Mouse (Mus musculus) heart, adult 11 months (tissue): ENCODE results near the gene Lats1.

Source experiments
- DNase-seq: peaks from one replicate; pipeline ENCODE4 v3.0.0; 2022

The Lats1 gene

DNA sequence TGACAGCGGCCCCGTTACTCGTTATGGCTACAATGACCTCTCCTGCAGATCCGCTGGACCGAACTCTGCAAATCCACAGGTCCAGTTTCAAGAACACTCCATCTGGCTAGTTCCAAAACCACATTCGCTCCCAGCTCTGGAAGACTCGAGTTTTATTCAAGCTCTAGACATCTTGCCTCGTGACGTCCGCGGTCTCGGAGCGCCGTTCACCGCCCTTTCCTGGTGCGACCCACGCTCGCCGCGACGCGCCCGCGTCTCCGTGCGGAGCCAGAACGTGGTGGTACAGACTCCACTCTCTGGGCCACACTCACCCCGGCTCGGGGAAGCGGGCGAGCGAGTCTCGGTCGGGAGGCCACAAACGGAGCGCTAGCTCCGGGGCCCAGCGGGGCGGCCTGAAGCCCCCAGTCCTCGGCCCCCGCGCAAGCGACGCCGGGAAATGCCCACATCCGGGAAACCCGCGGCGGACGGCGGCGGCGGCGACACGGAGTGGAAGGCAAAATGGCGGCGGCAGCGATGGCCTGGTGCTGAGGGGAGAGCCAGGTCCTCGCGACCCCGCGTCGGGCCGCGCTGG lies at the start of gene Lats1, which contains the start of gene Pcmt1:
TSS of gene Lats1 (plus strand) at position 484 of the 571 bp plus-strand sequence.
TSS of gene Pcmt1 (minus strand) at position 406 of the 571 bp plus-strand sequence.
- DNase-seq, result peak; percentile 99

DNA sequence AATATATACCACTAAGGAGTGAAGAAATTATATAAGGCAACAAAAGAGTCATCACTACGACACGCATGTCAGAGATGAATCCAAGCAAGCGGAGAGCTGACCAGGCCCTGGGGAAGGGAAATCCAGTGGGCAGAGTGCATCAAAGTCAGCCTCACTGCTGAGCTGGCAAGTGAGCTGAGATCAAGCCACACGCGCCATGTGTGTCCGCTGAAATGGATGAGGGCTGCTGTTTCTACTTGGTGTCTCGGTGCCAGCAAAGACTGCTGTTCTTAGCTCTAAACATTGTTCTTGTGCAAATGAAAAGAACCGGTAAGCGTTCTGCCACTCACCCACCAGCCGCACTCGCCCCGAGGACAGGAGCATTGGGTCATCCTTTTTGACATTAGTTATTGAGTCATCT lies 40.6 kb upstream of the Lats1 start:
- DNase-seq, result peak; percentile 83

DNA sequence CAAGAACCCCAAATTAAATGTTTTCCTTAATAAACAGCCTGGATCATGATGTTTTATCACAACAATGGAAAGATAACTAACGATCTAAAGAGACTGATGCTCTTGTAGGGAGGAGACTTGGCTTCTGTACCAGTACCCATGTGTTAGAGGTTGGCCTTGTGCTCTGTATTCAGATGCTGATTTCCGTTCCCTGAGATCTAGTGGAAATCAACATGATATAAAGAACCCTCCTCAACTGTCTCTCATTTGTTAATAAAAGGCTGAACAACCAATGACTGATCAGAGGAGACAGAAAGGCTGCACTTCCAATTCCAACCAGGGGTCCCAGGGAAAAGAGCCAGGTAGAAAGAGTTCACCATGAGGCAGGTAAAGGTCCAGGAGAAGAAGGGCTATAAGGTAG lies 35.1 kb upstream of the Lats1 start:
- peak; percentile 21 for DNase-seq

DNA sequence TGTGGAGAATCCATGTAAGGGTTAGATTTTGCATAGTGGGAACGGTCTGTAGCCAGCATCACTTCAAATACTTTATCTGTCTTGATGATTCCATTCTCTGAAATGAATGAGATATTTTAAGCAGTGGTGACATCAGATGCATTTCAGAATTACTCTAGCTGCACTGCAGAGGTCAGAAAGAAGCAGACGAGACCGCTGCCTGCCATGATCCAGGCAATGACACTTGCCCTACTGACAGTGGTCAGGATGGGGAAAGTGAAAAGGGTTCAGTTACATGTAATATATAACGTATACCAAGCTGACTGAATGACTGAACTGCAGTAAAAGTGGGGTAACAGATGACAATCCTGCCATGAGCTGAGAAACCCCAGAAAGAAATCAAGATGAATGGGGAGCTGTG lies 32.0 kb upstream of the Lats1 start:
- peak; percentile 60 for DNase-seq

DNA sequence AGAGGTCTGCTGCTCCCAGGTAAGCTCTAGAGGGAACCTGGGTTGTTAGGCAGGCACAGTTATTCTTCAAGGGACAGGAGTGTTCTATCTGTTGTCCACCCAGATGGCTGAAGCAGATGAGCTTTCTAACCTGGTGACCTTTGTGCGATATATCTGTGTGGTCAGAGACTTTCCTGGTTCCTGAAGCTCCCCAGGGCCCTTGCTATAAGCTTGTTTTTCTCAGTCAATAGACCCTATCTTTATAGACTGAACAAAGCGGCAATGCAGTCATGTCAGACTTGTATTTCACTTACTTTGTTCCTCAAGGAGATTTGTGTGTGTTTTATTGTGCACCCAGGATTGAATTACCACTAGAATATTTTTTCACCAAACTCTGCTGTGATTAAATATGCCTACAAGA lies 30.0 kb upstream of the Lats1 start:
- peak; percentile 15 for DNase-seq

DNA sequence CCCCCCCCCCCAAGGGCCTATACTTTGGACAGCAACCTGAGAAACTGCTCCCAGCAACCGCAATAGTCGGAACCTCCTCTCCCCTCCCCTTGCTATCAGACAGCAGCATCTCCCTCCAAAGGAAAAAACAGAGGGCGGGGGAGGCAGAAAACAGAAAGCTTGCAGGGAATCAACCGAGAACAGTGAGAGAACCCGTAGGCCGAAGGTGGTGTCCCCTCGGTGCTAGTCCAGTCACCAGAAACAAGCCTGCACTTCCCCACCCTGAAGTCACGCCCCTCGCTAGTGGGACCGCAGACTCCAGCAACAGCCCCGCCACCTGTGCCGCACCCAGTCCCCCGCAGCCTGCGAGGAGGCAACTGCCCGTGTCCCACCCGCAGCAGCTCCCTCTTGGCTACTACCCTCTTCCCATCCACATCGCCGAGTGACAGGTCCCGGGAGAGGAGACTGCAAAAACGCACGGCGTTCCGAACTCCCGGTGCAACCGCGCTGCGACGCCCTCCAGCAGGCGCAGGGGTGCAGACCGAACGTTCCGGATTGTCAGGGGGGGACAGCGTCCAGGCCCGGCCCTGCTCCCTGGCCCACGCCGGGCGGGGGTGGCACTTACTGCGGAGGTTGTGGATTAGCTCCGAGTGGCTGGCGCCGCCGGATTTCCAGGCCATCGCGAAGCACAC lies 18.4 kb upstream of the Lats1 start:
- DNase-seq, result no peak

DNA sequence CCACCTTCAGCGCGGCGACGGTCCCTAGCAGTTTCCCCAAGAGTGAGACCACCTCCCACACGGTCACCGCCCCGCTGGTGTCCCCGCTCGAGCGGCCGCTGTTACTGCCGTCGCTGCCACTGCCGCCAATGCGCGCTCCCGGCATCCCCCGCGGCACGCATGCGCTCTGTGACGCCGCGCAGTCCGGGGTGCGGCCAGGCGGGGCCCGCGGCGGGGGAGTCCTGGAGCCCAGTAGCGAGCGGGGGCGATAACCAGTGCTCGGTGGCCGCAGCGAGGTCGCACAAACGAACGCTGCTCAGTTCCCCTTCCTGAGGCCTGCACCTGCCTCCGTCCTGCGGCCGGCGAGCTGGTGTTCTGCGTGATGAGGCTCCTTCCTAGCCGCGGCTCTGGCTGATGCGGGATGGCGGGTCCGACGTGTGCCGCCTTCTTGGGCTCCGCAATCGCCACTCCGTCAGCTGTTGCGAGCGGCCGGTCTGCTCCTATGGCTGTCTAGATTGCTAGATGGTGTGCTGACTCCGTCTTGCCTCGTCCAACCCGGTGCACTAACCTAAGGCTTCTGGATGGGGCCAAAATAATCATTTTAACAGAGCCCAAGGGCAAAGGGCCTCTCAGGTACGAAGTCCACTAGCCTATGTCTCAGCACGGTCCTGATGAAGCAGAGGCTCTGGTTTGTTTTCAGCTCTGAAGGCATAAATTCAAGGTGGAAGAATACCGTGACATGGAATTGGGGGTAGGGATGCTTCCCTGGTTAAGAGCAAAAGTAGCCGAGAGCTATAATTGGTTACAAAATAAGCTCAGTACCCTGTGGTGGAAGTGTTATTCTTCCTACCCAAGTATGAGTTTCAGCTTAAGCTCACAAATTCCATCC lies 17.6 kb upstream of the Lats1 start:
- peak; percentile 100 for DNase-seq

DNA sequence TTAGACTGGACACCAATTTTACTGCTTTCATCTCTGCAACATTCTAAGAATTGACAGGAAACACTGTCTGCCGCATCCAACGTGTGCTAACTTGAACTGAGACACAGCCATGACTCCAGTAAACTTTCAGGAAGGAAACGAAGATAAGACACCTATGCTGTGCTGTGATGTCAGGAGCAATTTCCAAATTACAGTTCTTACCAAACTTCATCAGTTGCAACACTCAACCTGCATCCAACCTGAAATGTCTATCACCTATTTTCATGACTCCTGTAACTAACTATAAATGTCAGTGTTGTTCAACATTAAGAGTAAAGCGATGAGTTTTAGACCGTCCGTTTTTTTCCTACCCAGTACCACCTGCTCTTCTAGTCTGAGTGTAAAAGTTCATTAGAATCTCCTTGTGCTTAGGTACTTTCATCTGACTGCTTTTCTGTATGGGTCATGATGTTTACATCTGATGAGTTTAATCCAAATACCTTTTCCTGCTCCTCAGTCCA lies 16.9 kb upstream of the Lats1 start:
- no peak for DNase-seq

DNA sequence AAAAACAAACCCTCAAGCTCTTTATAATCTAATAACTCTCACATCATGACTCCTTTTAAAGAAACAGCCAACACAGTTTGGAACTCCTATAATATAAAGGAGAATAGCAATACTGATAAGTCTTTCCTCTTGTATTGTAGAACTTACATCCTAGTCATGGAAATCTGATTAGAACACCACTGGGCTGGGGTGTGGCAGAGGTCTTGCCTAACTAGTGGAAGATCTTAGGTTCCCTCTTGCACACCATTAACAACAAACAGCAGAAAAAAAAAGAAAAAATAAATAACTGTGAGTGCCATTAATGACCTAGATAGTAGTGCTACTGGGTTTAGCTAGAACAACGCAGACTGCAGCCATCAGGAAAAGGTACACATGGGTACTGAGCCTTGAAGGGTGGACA lies 16.1 kb upstream of the Lats1 start:
- peak; percentile 37 for DNase-seq

DNA sequence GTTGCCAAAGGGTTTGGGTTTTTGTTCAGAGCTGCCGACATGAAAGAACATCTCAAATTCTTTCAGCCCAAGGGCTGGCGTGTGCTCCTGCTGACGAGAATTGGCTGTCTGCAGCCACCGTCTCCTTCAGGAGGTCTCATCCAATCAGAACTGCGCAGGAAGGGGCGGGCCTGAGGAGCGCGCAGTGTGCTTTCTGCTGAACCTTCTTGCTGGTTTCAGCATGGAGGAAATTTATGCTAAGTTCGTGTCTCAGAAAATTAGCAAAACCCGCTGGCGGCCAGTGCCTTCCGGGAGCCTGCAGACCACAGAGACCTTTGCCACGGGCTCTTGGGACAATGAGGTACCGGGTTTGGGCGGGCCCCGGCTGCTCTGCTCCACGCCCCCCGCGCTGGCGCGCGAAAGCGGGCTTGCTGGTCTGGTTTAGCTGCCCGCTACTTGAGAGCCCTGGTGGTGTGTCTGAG lies 13.6 kb upstream of the Lats1 start, which contains the start of gene Nup43:
TSS of gene Nup43 (plus strand) at position 162 of the 461 bp plus-strand sequence.
- DNase-seq, result peak; percentile 99

DNA sequence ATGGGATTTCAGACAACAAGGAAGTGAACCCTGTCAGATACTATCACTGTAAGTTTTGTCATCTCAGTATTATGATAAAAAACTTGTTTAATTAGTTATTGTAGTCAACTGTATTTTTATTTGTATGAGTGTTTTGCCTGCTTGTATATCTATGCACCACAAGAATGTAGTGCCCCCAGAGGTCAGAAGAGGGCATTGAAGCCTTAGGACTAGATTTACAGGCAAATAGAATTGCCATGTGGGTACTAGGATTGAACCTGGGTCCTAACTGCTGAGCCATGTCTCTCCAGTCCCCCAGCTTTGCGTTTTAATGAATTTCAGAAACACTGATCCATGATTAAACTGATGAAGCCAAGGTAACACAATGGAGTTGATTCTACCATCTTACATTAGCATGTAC lies 7.3 kb upstream of the Lats1 start:
- DNase-seq, result no peak

DNA sequence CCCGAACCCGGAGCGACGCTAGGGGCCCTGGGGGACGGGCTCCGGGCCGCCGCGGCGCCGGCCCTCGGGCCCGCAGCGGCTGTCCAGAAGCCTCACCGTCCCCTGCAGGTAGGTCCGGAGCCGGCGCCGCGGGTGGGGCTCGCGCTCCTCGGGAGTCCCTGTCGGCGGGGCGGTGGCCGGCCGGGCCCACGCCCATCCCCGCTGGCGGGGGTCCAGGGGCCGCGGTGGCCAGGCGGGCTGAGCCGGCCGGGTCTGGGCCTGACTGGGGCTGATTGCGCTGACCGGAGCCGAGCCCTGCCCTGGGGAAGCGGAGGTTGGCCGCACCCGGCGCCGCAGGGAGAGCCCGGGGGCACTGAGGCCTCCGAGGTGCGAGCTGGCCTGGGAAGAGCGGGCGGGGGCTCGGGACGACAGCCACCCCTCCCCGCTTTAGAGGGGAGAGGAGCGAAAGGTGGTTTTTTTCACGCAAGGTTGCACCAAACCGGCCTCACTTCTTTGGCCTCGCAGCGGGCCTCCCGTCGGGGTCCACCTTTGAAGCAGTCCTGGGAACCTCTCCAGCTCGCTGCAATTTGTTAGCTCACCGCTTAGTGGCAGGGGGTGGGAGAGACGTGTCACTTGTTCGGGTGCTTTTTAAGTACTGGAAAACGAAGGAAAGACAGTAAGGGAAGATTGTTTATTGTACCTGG lies 470 bp downstream of the Lats1 start:
- peak; percentile 98 for DNase-seq

DNA sequence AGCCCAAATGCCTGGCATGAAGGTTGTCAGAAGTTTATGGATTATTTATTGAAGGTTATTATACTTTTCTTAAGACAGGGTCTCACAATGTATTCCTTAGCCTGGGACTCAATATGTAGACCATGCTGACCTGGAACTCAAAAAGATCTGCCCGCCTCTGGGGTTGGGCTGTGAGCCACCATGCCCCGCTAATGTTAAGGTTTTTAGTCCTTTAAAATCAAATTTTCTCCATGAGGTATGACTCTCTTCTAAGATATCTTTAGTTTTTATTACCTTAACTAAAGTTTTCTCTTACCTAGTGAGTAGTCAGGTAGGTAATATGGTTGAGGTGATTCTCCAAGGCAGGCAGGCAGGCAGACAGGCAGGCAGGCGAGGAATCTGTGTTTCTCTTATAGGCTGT lies 1.2 kb downstream of the Lats1 start:
- peak; percentile 72 for DNase-seq

DNA sequence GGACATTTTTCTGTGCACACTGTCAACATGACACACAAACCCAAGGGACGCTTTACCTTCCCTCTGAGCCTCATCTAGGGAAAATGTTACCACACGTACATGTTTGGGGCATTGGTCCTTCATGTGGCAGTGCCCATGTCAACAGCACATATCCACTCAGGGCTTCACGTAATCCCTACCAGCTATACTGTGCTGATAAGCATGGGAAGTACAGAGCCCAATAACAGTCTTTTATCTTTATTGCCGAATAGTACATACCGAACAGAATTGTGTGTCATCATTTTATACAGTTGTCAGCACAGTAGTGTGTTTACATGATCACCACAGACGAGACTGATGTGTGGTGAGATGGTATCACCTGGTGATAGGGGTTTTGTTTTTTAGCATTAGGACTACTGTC lies 5.9 kb downstream of the Lats1 start:
- DNase-seq, result peak; percentile 4

DNA sequence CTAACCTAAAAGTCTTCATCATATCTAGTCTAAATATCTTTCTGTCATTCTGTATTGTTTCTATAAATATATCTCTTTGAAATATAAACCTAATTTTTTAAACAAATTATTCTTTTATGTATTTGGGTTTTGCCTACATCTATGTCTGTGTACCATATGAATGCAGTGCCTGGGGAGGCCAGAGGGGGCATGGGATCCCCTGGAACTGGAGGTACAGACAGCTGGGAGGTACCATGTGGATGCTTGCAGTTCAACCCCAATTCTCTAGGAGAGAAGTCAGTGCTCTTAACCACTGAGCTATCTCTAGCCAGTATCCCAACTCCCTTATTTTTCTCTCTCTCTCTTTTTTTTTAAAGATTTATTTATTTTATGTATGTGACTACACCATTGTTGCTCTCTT lies 14.3 kb downstream of the Lats1 start:
- peak; percentile 49 for DNase-seq

DNA sequence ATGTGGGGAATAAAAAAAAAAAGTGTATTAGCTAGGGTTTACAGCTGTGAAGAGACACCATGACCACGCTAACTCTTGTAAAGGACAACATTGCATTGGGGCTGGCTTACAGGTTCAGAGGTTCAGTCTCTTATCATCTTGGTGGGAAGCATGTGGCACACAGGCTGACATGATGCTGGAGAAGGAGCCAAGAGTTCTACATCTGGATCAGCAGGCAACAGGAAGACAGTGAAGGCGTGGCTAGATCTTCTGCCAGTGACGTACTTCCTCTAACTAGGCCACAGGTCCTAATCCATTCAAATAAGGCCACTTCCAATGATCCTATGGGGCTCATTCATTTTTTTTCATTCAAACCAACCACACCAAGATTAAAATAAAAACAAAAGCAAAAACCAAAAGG lies 19.1 kb downstream of the Lats1 start:
- peak; percentile 64 for DNase-seq

DNA sequence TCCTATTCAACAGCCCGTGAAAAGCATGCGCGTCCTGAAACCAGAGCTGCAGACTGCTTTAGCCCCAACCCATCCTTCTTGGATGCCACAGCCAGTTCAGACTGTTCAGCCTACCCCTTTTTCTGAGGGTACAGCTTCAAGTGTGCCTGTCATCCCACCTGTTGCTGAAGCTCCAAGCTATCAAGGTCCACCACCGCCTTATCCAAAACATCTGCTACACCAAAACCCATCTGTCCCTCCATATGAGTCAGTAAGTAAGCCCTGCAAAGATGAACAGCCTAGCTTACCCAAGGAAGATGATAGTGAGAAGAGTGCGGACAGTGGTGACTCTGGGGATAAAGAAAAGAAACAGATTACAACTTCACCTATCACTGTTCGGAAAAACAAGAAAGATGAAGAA lies 21.6 kb downstream of the Lats1 start:
- peak; percentile 76 for DNase-seq

DNA sequence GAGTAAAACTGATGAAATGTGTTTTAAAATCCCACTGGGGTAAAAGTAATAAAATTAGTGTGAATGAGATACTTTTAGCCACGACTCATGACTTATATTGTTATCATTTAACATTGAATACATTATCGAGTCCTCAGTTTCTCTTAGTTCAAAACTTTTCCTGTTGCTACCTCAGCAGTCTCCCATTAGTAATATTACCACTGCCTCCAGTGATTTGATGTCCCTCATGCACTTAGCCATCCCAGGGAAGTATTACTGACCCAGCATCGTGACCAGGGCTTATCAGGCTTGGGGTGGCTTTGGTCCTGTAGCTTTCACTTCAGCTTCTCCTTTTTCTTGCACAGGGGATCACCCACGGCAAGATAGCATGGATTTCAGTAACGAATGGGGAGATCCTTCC lies 29.1 kb downstream of the Lats1 start:
- DNase-seq, result peak; percentile 53

DNA sequence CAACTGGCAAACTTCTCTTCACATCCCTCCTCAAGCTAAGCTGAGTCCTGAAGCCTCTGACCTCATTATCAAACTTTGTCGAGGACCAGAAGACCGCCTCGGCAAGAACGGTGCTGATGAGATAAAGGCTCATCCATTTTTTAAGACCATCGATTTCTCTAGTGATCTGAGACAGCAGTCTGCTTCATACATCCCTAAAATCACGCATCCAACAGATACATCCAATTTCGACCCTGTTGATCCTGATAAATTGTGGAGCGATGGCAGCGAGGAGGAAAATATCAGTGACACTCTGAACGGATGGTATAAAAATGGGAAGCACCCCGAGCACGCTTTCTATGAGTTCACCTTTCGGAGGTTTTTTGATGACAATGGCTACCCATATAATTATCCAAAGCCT lies 31.5 kb downstream of the Lats1 start:
- peak; percentile 51 for DNase-seq

DNA sequence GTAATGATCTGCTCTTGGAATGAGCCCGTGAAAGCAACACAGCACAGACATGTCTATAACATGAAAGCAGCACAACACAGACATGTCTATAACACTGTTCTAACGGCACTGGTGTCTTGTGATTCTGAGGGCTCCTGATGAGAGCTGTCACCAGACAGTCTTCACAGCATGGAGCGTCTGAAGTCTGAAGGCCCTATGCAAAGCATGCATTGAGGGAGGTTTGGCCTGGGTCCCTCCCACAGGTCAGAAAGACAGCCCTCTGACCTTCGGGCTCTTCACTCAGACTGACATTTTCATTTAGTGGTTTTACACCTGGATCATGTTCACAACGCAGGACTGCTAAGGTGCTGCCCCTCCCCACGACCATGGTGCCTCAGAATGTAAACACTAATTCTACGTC lies 34.0 kb downstream of the Lats1 start:
- peak; percentile 61 for DNase-seq

DNA sequence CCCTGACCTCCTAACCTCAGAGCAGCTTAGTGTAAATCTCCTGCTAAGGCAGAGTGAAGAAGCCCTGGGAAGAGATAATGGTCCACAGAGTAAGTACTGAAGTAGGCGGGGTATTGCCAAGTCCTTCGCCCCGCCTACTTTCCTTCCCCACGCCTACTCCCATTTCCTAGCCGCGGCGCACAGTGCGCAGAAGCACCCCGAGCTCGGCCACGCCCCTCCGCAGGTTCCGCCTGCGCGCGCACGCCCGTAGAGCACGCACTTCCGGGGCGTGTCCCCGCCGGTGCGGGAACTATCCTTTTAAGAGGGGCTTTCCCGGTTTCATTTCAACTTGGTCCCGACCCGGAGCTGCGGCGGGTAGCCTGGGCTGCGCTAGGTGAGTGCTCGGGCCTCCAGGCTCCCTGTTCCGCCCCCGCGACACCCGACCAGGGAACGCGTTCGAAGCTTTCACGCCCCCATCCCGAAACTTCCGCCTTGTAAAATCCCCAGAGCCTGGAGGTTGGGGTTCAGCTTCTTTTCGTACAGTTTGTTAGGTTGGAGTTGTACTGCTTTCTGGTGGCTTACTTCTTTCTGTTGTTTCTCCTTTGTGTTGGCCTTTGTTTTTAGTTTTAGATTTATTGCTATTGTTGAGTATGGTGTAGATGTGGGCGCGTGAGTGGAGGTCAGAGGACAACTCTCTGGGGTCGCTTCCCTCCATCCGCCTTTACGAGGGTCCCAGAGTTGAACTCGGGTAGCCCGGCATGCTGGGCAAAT lies 44.9 kb downstream of the Lats1 start, which contains the start of gene Katna1:
TSS of gene Katna1 (plus strand) at position 250 of the 750 bp plus-strand sequence.
- DNase-seq, result peak; percentile 99

DNA sequence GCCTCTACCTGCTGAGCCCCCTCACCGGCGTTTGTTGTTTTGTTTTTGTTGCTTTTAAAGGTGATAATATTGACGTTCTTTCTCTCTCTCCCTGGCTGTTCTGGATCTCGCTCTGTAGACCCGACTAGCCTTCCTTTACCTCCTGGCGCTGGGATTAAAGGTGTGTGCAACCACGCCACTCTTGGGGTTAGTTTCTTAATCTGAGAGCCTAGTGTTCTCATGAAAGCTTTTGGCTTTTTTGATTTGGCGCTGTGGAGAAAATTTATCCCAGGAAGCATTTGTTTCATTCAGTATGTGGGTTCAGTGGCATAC lies 45.4 kb downstream of the Lats1 start:
- DNase-seq, result no peak
